Mouse (Mus musculus): Measurements from ENCODE around the gene Sun1. TPM values are rescaled to one million over a fixed set of nuclear protein-coding genes. Genes with fewer than 3 reads are reported as not detected.

Gene Sun1
- total RNA-seq, 2 experiments from 2014 or later = 115 to 136 TPM

Other genes with a start within 250 kb of the Sun1 start
- 10 to 100 TPM; 52.5 to 54.9 TPM for gene Pdgfa, start 203.3 kb upstream of the Sun1 start, total RNA-seq (2021)
- gene Prkar1b, start 50.6 kb upstream of the Sun1 start, total RNA-seq (2021) = 100 to 1,000 TPM; 755 to 765 TPM
- gene Dnaaf5, start 50.4 kb upstream of the Sun1 start, total RNA-seq (2021) = 1 to 10 TPM; 7.9 to 8.2 TPM
- gene Get4, start 51.7 kb downstream of the Sun1 start, total RNA-seq (2021) = 10 to 100 TPM; 45.1 to 50.7 TPM
- 100 to 1,000 TPM; 295 to 315 TPM for gene Adap1, start 125.0 kb downstream of the Sun1 start, total RNA-seq (2021)
- 10 to 100 TPM; 65.6 to 70.7 TPM for gene Cox19, start 150.8 kb downstream of the Sun1 start, total RNA-seq (2021)
- not detected for gene Cyp2w1, start 152.0 kb downstream of the Sun1 start, total RNA-seq (2021)
- gene Gpr146, start 177.1 kb downstream of the Sun1 start, total RNA-seq (2021) = 10 to 100 TPM; 12.0 to 13.5 TPM
- gene C130050O18Rik, start 204.6 kb downstream of the Sun1 start, total RNA-seq (2021) = under 1 TPM; 0.30 to 0.34 TPM
- gene Gper1, start 222.5 kb downstream of the Sun1 start, total RNA-seq (2021) = 1 to 10 TPM; 3.0 to 3.3 TPM